13 mouse cellular contexts compared by ENCODE assay signal in genomic region chr2:84883942-84884341, GRCm38 (mm10). TPM values are rescaled to one million over a fixed set of nuclear protein-coding genes. Genes with fewer than 3 reads are reported as not detected.
DNase-seq lines count a peak whose midpoint lies in the region; ATAC-seq lines count a peak whose summit lies in the region.
"Had no signal": no experiment of that assay in that cellular context is flagged by ENCODE, and none has a peak within 500 bp of the region (broad histone marks: within the 10 kb centered on the region; RNA-seq: fewer than 3 reads in every experiment).

No protein-coding gene starts in this region.

- WGBS in hindbrain, embryonic 13.5 days: 59% methylated on average over 4 of the region's 4 CpGs
- 57% methylated on average over 4 of the region's 4 CpGs for WGBS in hindbrain, embryonic 11.5 days
- 70% methylated on average over 4 of the region's 4 CpGs for WGBS in hindbrain, embryonic 14.5 days
- 65% methylated on average over 4 of the region's 4 CpGs for WGBS in neural tube, embryonic 15.5 days

- peak overlapping the region; percentile 55; the same call in 1 of the 2 replicates for H3K9ac ChIP-seq in hindbrain, embryonic 13.5 days
- H3K9ac ChIP-seq in hindbrain, embryonic 11.5 days (ENCODE audit: low read depth, low read length): no peak overlapping the region
- no peak overlapping the region for H3K9ac ChIP-seq in hindbrain, embryonic 14.5 days
- no peak overlapping the region for H3K9ac ChIP-seq in neural tube, embryonic 15.5 days (replicated peaks)

- H3K9me3 ChIP-seq in hindbrain, embryonic 13.5 days: no peaks in the 10 kb centered on the region
- H3K9me3 ChIP-seq in hindbrain, embryonic 11.5 days (ENCODE audit: control insufficient read depth, low read length): no peaks in the 10 kb centered on the region
- no peaks in the 10 kb centered on the region for H3K9me3 ChIP-seq in hindbrain, embryonic 14.5 days (ENCODE audit: control insufficient read depth, low read length)
- no peaks in the 10 kb centered on the region for H3K9me3 ChIP-seq in neural tube, embryonic 15.5 days (replicated peaks)
- H3K9me3 ChIP-seq: megakaryocyte, embryonic 14.5 days had no signal

- peaks cover 52% of the 10 kb centered on the region for H3K4me1 ChIP-seq in hindbrain, embryonic 13.5 days (replicated peaks)
- peaks cover 14% of the 10 kb centered on the region for H3K4me1 ChIP-seq in hindbrain, embryonic 11.5 days (replicated peaks; ENCODE audit: control insufficient read depth, insufficient read depth, low read length)
- peaks cover 13% of the 10 kb centered on the region for H3K4me1 ChIP-seq in hindbrain, embryonic 14.5 days (replicated peaks; ENCODE audit: control insufficient read depth, insufficient read depth, low read length)
- peaks cover 43% of the 10 kb centered on the region for H3K4me1 ChIP-seq in neural tube, embryonic 15.5 days

- ATAC-seq in hindbrain, embryonic 13.5 days (ENCODE audit: low FRiP score): no peak
- ATAC-seq in hindbrain, embryonic 11.5 days (ENCODE audit: low FRiP score): no peak
- ATAC-seq in hindbrain, embryonic 14.5 days (ENCODE audit: low FRiP score): no peak
- no peak for ATAC-seq in neural tube, embryonic 15.5 days (ENCODE audit: low FRiP score)
- ATAC-seq: Patski had no signal

- H3K4me3 ChIP-seq in hindbrain, embryonic 13.5 days: peak overlapping the region; percentile 8; the same call in 1 of the 2 replicates
- H3K4me3 ChIP-seq in hindbrain, embryonic 11.5 days (ENCODE audit: low read depth, low read length): no peak overlapping the region
- no peak overlapping the region for H3K4me3 ChIP-seq in hindbrain, embryonic 14.5 days (replicated peaks; ENCODE audit: low read length)
- no peak overlapping the region for H3K4me3 ChIP-seq in neural tube, embryonic 15.5 days (replicated peaks)

- H3K27ac ChIP-seq in hindbrain, embryonic 13.5 days: no peak overlapping the region
- H3K27ac ChIP-seq in hindbrain, embryonic 11.5 days (ENCODE audit: low read depth, low read length): no peak overlapping the region
- no peak overlapping the region for H3K27ac ChIP-seq in hindbrain, embryonic 14.5 days
- H3K27ac ChIP-seq in neural tube, embryonic 15.5 days (replicated peaks): no peak overlapping the region

- DNase-seq in hindbrain, embryonic 11.5 days (ENCODE audit: low spot score): no peak
- DNase-seq in right cerebral cortex, postnatal 4 days: peak; percentile 2
- DNase-seq in right cerebral cortex, postnatal 36 days (ENCODE audit: low spot score in 2 of 2): no peak
- no peak for DNase-seq in hindbrain, embryonic 14.5 days (ENCODE audit: low spot score)
- DNase-seq in lung, postnatal 36 days: no peak
- DNase-seq in urinary bladder, postnatal 25 days (ENCODE audit: low spot score): no peak
- DNase-seq: gastrocnemius, postnatal 36 days; thymus, postnatal 36 days had no signal

- peak overlapping the region; percentile 47 for H3K4me2 ChIP-seq in hindbrain, embryonic 13.5 days
- no peak overlapping the region for H3K4me2 ChIP-seq in hindbrain, embryonic 11.5 days (replicated peaks; ENCODE audit: low read depth, low read length)
- H3K4me2 ChIP-seq in hindbrain, embryonic 14.5 days (replicated peaks): peak overlapping the region; percentile 42
- peak overlapping the region; percentile 39 for H3K4me2 ChIP-seq in neural tube, embryonic 15.5 days

- peaks cover 88% of the 10 kb centered on the region for H3K27me3 ChIP-seq in hindbrain, embryonic 13.5 days
- H3K27me3 ChIP-seq in hindbrain, embryonic 11.5 days (ENCODE audit: control insufficient read depth, insufficient read depth, low read length): peaks cover 73% of the 10 kb centered on the region
- H3K27me3 ChIP-seq in hindbrain, embryonic 14.5 days (ENCODE audit: control insufficient read depth, insufficient read depth, low read length): peaks cover 79% of the 10 kb centered on the region
- peaks cover 78% of the 10 kb centered on the region for H3K27me3 ChIP-seq in neural tube, embryonic 15.5 days (replicated peaks)

- H3K36me3 ChIP-seq in hindbrain, embryonic 13.5 days: no peaks in the 10 kb centered on the region
- no peaks in the 10 kb centered on the region for H3K36me3 ChIP-seq in hindbrain, embryonic 11.5 days (ENCODE audit: control insufficient read depth, insufficient read depth, low read length)
- H3K36me3 ChIP-seq in hindbrain, embryonic 14.5 days (replicated peaks; ENCODE audit: control insufficient read depth, insufficient read depth): no peaks in the 10 kb centered on the region
- no peaks in the 10 kb centered on the region for H3K36me3 ChIP-seq in neural tube, embryonic 15.5 days

RNA-seq across cellular contexts. Expression of gene Rtn4rl2, which starts 2.6 kb away (rescaled TPM):
- 2.0 and 3.1 TPM in 2 replicates for polyA plus RNA-seq in hindbrain, embryonic 13.5 days (2015; fragmentation: Nextera tagmentation; extraction: Ambion mirVana)
- polyA plus RNA-seq in hindbrain, embryonic 11.5 days (2014; fragmentation: Nextera tagmentation; extraction: Ambion mirVana): 1.9 and 2.8 TPM in 2 replicates
- polyA plus RNA-seq in hindbrain, embryonic 14.5 days (2014; fragmentation: Nextera tagmentation; extraction: Ambion mirVana): 3.8 and 4.5 TPM in 2 replicates
- 3.6 and 3.9 TPM in 2 replicates for polyA plus RNA-seq in neural tube, embryonic 15.5 days (2015; fragmentation: Nextera tagmentation; extraction: Ambion mirVana)
- polyA plus RNA-seq: liver, embryonic 16.5 days had no signal

RNA-seq across cellular contexts. Expression of gene Slc43a1, which starts 45.3 kb away (rescaled TPM):
- 2.5 and 3.3 TPM in 2 replicates for polyA plus RNA-seq in hindbrain, embryonic 13.5 days (2015; fragmentation: Nextera tagmentation; extraction: Ambion mirVana)
- 14.5 and 19.6 TPM in 2 replicates for polyA plus RNA-seq in hindbrain, embryonic 11.5 days (2014; fragmentation: Nextera tagmentation; extraction: Ambion mirVana)
- polyA plus RNA-seq in hindbrain, embryonic 14.5 days (2014; fragmentation: Nextera tagmentation; extraction: Ambion mirVana): 1.5 and 1.6 TPM in 2 replicates
- 1.3 and 5.0 TPM in 2 replicates for polyA plus RNA-seq in neural tube, embryonic 15.5 days (2015; fragmentation: Nextera tagmentation; extraction: Ambion mirVana)

RNA-seq across cellular contexts. Expression of gene Slc43a3, which starts 52.4 kb away (rescaled TPM):
- 6.1 and 7.0 TPM in 2 replicates for polyA plus RNA-seq in hindbrain, embryonic 13.5 days (2015; fragmentation: Nextera tagmentation; extraction: Ambion mirVana)
- 25.5 and 27.0 TPM in 2 replicates for polyA plus RNA-seq in hindbrain, embryonic 11.5 days (2014; fragmentation: Nextera tagmentation; extraction: Ambion mirVana)
- 4.8 and 4.9 TPM in 2 replicates for polyA plus RNA-seq in hindbrain, embryonic 14.5 days (2014; fragmentation: Nextera tagmentation; extraction: Ambion mirVana)
- polyA plus RNA-seq in neural tube, embryonic 15.5 days (2015; fragmentation: Nextera tagmentation; extraction: Ambion mirVana): 5.7 and 15.2 TPM in 2 replicates
- polyA plus RNA-seq: Patski had no signal

RNA-seq across cellular contexts. Expression of gene Timm10, which starts 57.1 kb away (rescaled TPM):
- 59.2 and 61.9 TPM in 2 replicates for polyA plus RNA-seq in hindbrain, embryonic 13.5 days (2015; fragmentation: Nextera tagmentation; extraction: Ambion mirVana)
- 43.1 and 44.2 TPM in 2 replicates for polyA plus RNA-seq in hindbrain, embryonic 11.5 days (2014; fragmentation: Nextera tagmentation; extraction: Ambion mirVana)
- 75.8 and 83.3 TPM in 2 replicates for polyA plus RNA-seq in hindbrain, embryonic 14.5 days (2014; fragmentation: Nextera tagmentation; extraction: Ambion mirVana)
- polyA plus RNA-seq in neural tube, embryonic 15.5 days (2015; fragmentation: Nextera tagmentation; extraction: Ambion mirVana): 78.9 and 86.0 TPM in 2 replicates
